Mouse (Mus musculus) kidney, embryonic 16.5 days (tissue): ENCODE measurements around the gene Rtl10. TPM values are rescaled to one million over a fixed set of nuclear protein-coding genes. Genes with fewer than 3 reads are reported as not detected.
A peak's percentile ranks its signal among the peaks of the same experiment; 100 is the strongest.

Experiments used
- ATAC-seq: fragments of 200-750 bp; cut with Nextera tagmentation; 2 replicates; pipeline ENCODE4 v1.8.0; 2017; ENCODE audit warnings: moderate TSS enrichment; ENCODE audit not compliant: low FRiP score, low TSS enrichment
- H3K27ac ChIP-seq: fragments of 300-500 bp; sonication (generic); 2 replicates; pipeline ENCODE4 v1.5.1; 2014; ENCODE audit warnings: low read length
- H3K27me3 ChIP-seq: fragments of 300-500 bp; sonication (generic); 2 replicates; pipeline ENCODE4 v1.6.1; 2014; ENCODE audit warnings: low read length, control low read depth, mixed read lengths; ENCODE audit not compliant: insufficient read depth
- H3K36me3 ChIP-seq: fragments of 300-500 bp; sonication (generic); 2 replicates; pipeline ENCODE4 v1.6.1; 2014; ENCODE audit warnings: low read length, control low read depth, mixed read lengths; ENCODE audit not compliant: insufficient read depth
- H3K4me1 ChIP-seq: fragments of 300-500 bp; sonication (generic); 2 replicates; pipeline ENCODE4 v1.6.1; 2014; ENCODE audit warnings: low read length, control low read depth, mixed read lengths; ENCODE audit not compliant: insufficient read depth
- H3K4me2 ChIP-seq: fragments of 300-500 bp; sonication (generic); replicated peaks from 2 replicates; pipeline ENCODE4 v1.6.1; 2014; ENCODE audit warnings: low read depth, low read length
- H3K4me3 ChIP-seq: fragments of 300-500 bp; sonication (generic); 2 replicates; pipeline ENCODE4 v1.5.1; 2014; ENCODE audit warnings: mild to moderate bottlenecking, low read length
- H3K9ac ChIP-seq: fragments of 300-500 bp; sonication (generic); replicated peaks from 2 replicates; pipeline ENCODE4 v1.6.1; 2014; ENCODE audit warnings: low read length
- H3K9me3 ChIP-seq: fragments of 300-500 bp; sonication (generic); 2 replicates; pipeline ENCODE4 v1.6.1; 2016; ENCODE audit warnings: low read length, control low read depth
- WGBS: fragments of 180-500 bp; shearing (Covaris S2); extraction: QIAGEN DNeasy Blood & Tissue Kit; methylation state at CpG from one replicate; pipeline ENCODE4 v1.1.7; 2014; 5-methylcytosine and 5-hydroxymethylcytosine counted together
- polyA plus RNA-seq: library from polyadenylated mRNA; unstranded; fragments of >200 nt; fragmentation: Nextera tagmentation; extraction: Ambion mirVana; gene quantifications from 2 replicates; pipeline ENCODE4 v1.2.1, GENCODE M21; 2015

Gene Rtl10
- polyA plus RNA-seq, 1 experiment from 2014 or later = 4.3 TPM

DNA sequence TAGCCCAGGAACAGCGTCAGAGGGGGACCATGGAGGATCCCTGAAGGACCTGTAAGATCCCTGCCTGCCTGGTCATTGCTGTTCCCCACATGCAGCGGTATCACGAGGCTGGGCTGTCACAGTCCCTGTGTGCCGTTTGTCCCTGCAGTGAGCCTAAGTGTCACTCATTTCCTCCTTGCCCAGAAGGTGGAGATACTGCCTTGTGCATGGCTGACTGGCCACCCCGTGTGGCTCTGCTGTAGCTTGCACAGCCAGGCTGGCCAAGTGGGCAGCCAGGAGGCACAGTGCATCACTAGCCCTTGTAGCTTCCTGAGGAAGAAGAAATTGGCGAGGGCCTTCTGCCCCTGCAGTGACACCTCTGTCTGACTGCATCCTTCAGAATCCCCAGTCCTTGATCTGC, 20.7 kb upstream of the Rtl10 start:
- Histone ChIP-seq H3K9ac (no peak overlapping the region), H3K4me1 (peaks cover 13% of the 10 kb centered on the region), H3K4me3 (no peak overlapping the region), H3K36me3 (peaks cover 5% of the 10 kb centered on the region; the same call in 1 of the 2 replicates), H3K27ac (no peak overlapping the region), H3K4me2 (no peak overlapping the region), H3K9me3 (no peaks in the 10 kb centered on the region), H3K27me3 (no peaks in the 10 kb centered on the region)
- 62% methylated on average over 6 of the region's 6 CpGs for WGBS
- ATAC-seq = no peak; the same call in 1 of the 2 replicates

DNA sequence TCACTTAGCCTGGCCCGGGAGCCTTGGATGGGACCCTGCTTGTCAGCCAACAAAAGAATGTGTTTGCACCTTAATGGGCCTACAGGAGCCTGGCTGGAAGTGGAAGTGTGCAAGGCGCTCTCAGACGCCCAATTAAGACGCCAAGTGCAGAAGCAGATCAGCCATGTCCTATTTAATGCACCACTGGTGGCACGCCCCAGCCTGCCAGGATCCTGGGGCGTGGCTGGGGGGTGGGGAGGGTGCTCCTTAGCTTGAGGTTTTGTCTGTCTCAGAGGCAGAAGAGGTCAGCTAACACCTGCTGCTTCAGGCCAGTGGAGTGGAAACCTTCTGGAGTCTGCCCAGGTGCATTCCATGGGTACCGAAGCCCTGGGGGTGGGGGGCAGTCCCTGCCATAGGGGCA, 19.0 kb upstream of the Rtl10 start:
- peak; percentile 60 for ATAC-seq
- 44% methylated on average over 7 of the region's 7 CpGs for WGBS

DNA sequence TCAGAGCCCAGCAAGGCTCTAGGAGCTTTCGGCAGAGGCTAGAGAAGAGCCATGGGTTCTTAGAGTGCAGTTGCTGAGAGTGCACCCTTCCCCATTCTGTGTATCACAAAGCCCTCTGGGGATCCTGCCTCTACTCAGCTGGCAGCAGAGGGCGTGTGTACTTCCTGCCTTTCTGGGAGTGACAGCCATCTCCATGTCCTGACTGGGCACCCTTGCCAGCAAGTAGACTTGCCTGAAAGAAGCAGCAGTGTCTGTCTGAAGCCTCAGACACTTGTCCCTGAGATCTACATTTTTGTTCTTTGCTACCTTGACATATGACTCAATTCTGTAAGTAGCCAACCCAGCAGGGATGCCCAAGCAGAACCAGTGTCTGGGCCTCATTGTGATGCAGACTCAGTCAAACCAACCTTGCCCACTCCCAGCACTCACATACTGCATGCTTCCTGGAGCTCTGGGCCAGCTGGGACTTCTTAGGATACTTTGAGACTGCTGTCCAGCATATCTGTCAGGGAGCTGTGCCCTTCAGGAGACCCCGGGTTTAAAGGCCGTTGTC, 17.7 kb upstream of the Rtl10 start:
- Histone ChIP-seq H3K36me3 (peaks cover 5% of the 10 kb centered on the region; the same call in 1 of the 2 replicates), H3K4me2 (no peak overlapping the region), H3K9ac (no peak overlapping the region), H3K4me1 (peaks cover 17% of the 10 kb centered on the region), H3K4me3 (no peak overlapping the region), H3K27me3 (no peaks in the 10 kb centered on the region), H3K9me3 (no peaks in the 10 kb centered on the region), H3K27ac (no peak overlapping the region)
- 74% methylated on average over 4 of the region's 4 CpGs for WGBS
- ATAC-seq = no peak; the same call in 1 of the 2 replicates

More for the DNA sequence above, 19.0 kb upstream of the Rtl10 start:
- H3K4me1 ChIP-seq = peaks cover 17% of the 10 kb centered on the region
- H3K9me3 ChIP-seq = no peaks in the 10 kb centered on the region
- H3K4me2 ChIP-seq = no peak overlapping the region
- peak overlapping the region; percentile 17; the same call in 1 of the 2 replicates for H3K9ac ChIP-seq
- no peaks in the 10 kb centered on the region for H3K27me3 ChIP-seq
- peaks cover 5% of the 10 kb centered on the region; the same call in 1 of the 2 replicates for H3K36me3 ChIP-seq
- H3K4me3 ChIP-seq = no peak overlapping the region
- H3K27ac ChIP-seq = no peak overlapping the region

DNA sequence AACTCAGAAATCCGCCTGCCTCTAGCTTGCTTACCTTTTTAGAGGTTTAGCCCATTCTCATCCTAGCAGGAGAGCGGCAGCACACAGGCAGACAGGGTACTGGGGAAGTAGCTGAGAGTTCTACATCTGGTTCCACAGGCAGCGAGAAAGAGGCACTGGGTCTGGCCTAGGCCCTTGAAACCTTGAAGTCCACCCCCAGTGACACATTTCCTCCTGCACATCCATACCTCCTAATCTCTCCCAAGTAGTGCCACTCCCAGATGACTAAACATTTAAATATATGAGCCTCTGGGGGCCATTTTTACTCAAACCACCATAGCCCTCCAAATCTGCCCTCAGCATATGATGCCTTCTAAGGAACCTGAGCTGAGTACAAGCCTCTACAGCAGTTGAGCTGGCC, 16.3 kb upstream of the Rtl10 start:
- Histone ChIP-seq H3K27me3 (no peaks in the 10 kb centered on the region), H3K9me3 (no peaks in the 10 kb centered on the region), H3K36me3 (peaks cover 8% of the 10 kb centered on the region; the same call in 1 of the 2 replicates), H3K4me1 (peaks cover 17% of the 10 kb centered on the region), H3K27ac (no peak overlapping the region), H3K4me2 (no peak overlapping the region), H3K9ac (no peak overlapping the region), H3K4me3 (no peak overlapping the region)
- ATAC-seq = no peak
- 94% methylated on average over 3 of the region's 3 CpGs for WGBS

DNA sequence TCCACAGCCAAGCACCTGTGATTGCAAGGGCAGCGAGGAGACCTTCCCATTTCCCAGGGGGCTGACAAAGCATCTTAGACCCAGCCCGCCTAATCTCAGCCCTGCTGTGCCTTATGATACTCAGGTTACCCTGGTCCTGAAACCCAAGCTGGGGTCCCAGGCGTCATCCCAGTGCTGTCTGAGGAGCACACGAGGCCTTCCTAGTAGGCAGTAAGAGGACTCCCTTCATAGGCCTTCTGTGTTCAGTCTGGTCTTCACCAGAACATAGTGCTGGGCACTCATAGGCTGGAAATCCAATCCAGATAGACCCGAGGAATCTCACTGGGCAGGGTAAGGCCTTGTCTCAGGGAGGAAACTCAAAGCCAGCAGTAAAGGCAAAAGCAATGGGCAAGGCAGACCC, 14.9 kb upstream of the Rtl10 start:
- H3K9me3 ChIP-seq = no peaks in the 10 kb centered on the region
- H3K27me3 ChIP-seq = no peaks in the 10 kb centered on the region
- WGBS = 57% methylated on average over 5 of the region's 5 CpGs
- 0 out of 2 replicates have a peak, but pooled peaks cover 3% of the 10 kb centered on the region for H3K36me3 ChIP-seq
- H3K4me1 ChIP-seq = peaks cover 17% of the 10 kb centered on the region
- ATAC-seq = no peak
- H3K27ac ChIP-seq = no peak overlapping the region
- H3K4me3 ChIP-seq = no peak overlapping the region
- H3K9ac ChIP-seq = no peak overlapping the region
- no peak overlapping the region for H3K4me2 ChIP-seq

DNA sequence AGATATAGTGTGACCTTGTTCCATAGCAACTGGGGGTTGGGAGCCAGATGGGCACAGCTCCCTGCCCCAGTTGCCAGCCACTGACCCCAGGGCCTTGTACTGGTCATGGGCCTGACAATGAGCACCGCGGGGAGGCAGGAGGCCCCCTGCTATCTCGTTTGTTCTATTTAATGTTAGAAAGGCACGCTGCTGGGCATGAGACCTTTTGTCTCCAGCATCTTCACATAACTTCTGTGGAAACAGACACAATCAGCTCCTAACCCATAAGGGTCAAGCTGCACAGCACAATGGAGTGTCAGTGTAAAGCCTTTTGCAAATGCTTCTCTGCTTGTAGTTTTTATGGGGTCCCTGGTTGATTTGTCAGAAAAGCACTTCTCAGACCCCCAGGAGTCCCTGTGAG, 14.3 kb upstream of the Rtl10 start:
- Histone ChIP-seq H3K27me3 (no peaks in the 10 kb centered on the region), H3K4me1 (peaks cover 12% of the 10 kb centered on the region), H3K27ac (no peak overlapping the region), H3K4me3 (no peak overlapping the region), H3K9me3 (no peaks in the 10 kb centered on the region), H3K4me2 (no peak overlapping the region), H3K36me3 (0 out of 2 replicates have a peak, but pooled peaks cover 3% of the 10 kb centered on the region), H3K9ac (no peak overlapping the region)
- WGBS = 43% methylated on average over 4 of the region's 4 CpGs
- ATAC-seq = no peak

DNA sequence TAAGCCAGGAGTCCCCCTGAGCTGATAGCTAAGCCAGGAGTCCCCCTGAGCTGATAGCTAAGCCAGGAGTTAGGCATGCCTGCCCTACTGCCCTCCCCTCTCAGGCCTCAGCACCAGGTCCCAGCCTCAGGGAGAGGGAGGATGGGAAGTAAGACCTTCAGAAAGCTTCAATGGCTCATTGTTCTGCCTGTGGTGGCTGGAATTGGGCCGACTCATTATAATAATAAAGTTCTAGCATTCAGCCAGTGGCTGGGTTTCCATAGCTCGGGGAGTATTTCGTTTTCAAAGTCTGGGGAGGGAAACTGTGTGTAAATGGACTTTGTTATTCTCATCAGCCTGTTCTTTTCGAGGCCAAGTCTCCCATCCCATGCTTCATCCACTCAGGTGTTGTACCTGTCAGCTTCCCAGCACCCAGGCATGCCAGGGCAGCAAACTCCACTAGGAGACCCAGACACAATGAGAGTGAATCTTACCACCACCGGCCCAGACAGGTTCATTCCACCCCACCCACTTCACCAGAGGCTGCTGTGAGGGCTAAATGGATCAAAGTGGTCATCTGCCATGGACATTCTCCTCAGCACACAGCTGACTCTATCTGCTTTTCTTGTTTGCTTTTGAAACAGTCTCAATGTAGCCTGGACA, 13.8 kb upstream of the Rtl10 start:
- Histone ChIP-seq H3K27me3 (no peaks in the 10 kb centered on the region), H3K36me3 (0 out of 2 replicates have a peak, but pooled peaks cover 3% of the 10 kb centered on the region), H3K4me2 (no peak overlapping the region), H3K27ac (no peak overlapping the region), H3K4me1 (peaks cover 6% of the 10 kb centered on the region; the same call in 1 of the 2 replicates), H3K4me3 (no peak overlapping the region), H3K9me3 (no peaks in the 10 kb centered on the region), H3K9ac (no peak overlapping the region)
- WGBS = 64% methylated on average over 5 of the region's 5 CpGs
- ATAC-seq = no peak

DNA sequence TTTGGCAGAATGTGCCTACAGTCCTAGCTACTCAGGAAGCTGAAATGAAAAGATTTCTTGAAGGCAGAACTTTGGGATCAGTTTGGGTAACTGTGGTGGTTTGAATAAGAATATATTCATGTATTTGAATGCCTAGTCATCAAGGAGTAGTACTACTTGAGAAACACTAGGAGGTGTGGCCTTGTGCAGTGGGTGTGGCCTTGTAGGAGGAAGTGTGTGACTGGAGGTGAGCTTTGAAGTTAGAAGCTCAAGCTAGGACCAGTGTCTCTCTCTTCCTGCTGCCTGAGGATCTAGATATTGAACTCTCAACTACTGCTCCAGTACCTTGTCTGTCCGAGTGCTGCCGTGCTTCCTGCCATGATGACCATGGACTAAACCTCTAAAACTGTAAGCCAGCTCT, 12.6 kb upstream of the Rtl10 start:
- WGBS = 94% methylated on average over 2 of the region's 2 CpGs
- Histone ChIP-seq H3K36me3 (0 out of 2 replicates have a peak, but pooled peaks cover 3% of the 10 kb centered on the region), H3K9me3 (no peaks in the 10 kb centered on the region), H3K4me3 (no peak overlapping the region), H3K4me2 (no peak overlapping the region), H3K9ac (no peak overlapping the region), H3K27me3 (no peaks in the 10 kb centered on the region), H3K27ac (no peak overlapping the region), H3K4me1 (0 out of 2 replicates have a peak, but pooled peaks cover 4% of the 10 kb centered on the region)
- ATAC-seq = no peak

DNA sequence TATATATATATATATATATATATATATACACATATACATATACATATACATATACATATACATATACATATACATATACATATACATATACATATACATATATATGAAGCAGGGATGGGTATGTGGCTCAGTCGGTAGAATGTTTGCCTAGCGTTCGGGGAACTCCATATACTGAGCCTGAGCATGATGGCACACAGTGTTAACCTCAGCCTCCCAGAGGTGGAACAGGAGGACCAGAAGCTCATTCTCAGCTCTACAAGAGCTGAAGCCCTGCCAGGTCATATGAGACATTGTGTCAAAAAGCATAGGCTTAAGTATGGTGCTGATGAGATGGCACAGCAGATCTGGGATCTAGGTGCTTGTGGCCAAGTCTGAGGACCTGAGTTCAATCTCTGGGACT, 8.4 kb upstream of the Rtl10 start:
- Histone ChIP-seq H3K9me3 (no peaks in the 10 kb centered on the region), H3K4me1 (no peaks in the 10 kb centered on the region), H3K27me3 (no peaks in the 10 kb centered on the region), H3K27ac (no peak overlapping the region), H3K4me3 (no peak overlapping the region), H3K36me3 (0 out of 2 replicates have a peak, but pooled peaks cover 3% of the 10 kb centered on the region), H3K4me2 (no peak overlapping the region), H3K9ac (no peak overlapping the region)
- no peak for ATAC-seq
- WGBS = 89% methylated on average over 3 of the region's 3 CpGs

DNA sequence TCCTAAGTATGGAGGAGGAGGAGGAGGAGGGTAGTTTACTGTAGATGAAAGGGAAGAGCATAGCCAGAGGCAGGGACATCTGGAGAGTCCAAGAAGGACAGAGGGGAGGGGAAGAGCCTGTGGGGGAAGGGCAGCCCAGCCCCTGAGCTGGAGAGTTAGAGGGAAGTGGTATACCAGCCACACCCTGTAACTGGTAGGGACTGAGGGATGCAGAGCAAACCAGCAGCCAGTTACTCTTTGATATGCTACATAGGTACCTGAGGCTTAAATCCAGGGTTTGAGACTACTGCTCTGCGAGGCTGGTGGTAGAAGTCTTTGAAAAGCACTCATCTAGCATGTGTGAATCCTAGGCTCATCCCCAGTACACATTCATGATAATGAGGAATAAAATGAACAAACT, 7.8 kb upstream of the Rtl10 start:
- Histone ChIP-seq H3K4me2 (no peak overlapping the region), H3K36me3 (0 out of 2 replicates have a peak, but pooled peaks cover 3% of the 10 kb centered on the region), H3K27ac (no peak overlapping the region), H3K4me1 (no peaks in the 10 kb centered on the region), H3K9ac (no peak overlapping the region), H3K4me3 (no peak overlapping the region), H3K27me3 (no peaks in the 10 kb centered on the region), H3K9me3 (no peaks in the 10 kb centered on the region)
- 51% methylated on average over 1 of the region's 1 CpGs for WGBS
- no peak for ATAC-seq
